Mouse (Mus musculus) ovary, adult 10 weeks (tissue): ENCODE measurements around the gene Gm4894. TPM values are rescaled to one million over a fixed set of nuclear protein-coding genes. Genes with fewer than 3 reads are reported as not detected.

ENCODE experiments used
- polyA plus RNA-seq: library from polyadenylated mRNA; stranded (reverse); fragments of 350-450 nt; fragmentation: Illumina TruSeq; extraction: RNeasy Lipid Tissue Mini Kit (QIAGEN cat#74804); gene quantifications from one replicate; pipeline ENCODE4 v1.2.3, GENCODE M21; 2014

Gene Gm4894
- not detected for polyA plus RNA-seq

GRCm38 (mm10) chr9:49250231-49250630 lies at the start of gene Gm4894:
Gm4894 (plus strand) TSS chr9:49250531.

Other genes with a start within 250 kb of the Gm4894 start
- gene Zw10, start 194.9 kb upstream of the Gm4894 start, polyA plus RNA-seq = 20.9 TPM
- not detected for gene Tmprss5, start 169.3 kb upstream of the Gm4894 start, polyA plus RNA-seq
- not detected for gene Drd2, start 90.1 kb downstream of the Gm4894 start, polyA plus RNA-seq
- not detected for gene Ankk1, start 176.5 kb downstream of the Gm4894 start, polyA plus RNA-seq
- 8.6 TPM for gene Ttc12, start 235.7 kb downstream of the Gm4894 start, polyA plus RNA-seq